Mouse (Mus musculus) lung, postnatal 0 days (tissue): Measurements from ENCODE around the gene Crocc2.

Experiments used
- CTCF ChIP-seq: IDR thresholded peaks from 2 replicates; pipeline ENCODE4 v1.5.1; 2016; ENCODE audit warnings: antibody characterized with exemption, mild to moderate bottlenecking
- EP300 ChIP-seq: IDR thresholded peaks from 2 replicates; pipeline ENCODE4 v1.6.1; 2016; ENCODE audit warnings: antibody characterized with exemption, mild to moderate bottlenecking, control low read depth

- TF ChIP-seq CTCF (no peak), EP300 (no peak)
Observed at GRCm38 (mm10) chr1:93245936-93246335, 77.4 kb downstream of the Crocc2 start.
